Mouse (Mus musculus) thymus, postnatal 14 days (tissue): ENCODE results near the gene Gm13289.
"Not testable (repeated sequence)": the region's sequence is repeated elsewhere in the genome, so short reads cannot be mapped to it uniquely, and the experiment has no call there.

ENCODE experiments used
- DNase-seq: peaks from one replicate; pipeline ENCODE4 v3.0.0; 2021

Gene Gm13289

GRCm38 (mm10) chr4:88785409-88785808, 8.7 kb downstream of the Gm13289 start, which contains the start of gene Gm13276:
Gene Gm13276 (plus strand): TSS chr4:88785709.
- not testable (repeated sequence) for DNase-seq

- peak; percentile 75 for DNase-seq
These were observed 11.7 kb downstream of the Gm13289 start, which contains the start of gene Gm13277 for GRCm38 (mm10) chr4:88788402-88788801. Gene Gm13277 (plus strand): TSS chr4:88788632.

DNA sequence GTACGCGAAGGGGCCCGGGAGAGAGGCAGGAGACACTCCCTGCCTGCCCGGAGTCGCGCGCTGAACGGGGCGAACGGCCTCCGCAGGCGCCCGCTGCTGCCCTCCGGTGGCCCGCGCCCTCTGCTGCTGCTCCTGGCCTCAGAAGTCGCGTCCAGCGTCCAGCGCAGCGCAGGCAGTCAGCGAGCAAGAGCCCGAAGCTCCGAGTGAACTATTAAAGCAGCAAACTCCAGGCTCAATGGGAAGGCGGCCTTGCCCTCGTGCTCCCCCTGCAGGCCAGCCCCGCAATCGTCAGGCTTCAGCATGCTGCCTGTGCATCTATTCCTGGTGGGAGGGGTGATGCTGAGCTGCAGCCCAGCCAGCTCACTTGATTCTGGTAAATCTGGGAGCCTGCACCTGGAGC, 14.5 kb downstream of the Gm13289 start, which contains the start of gene Gm13278:
TSS of gene Gm13278 (plus strand) at position 301 of the 400 bp plus-strand sequence.
- DNase-seq = not testable (repeated sequence)

DNA sequence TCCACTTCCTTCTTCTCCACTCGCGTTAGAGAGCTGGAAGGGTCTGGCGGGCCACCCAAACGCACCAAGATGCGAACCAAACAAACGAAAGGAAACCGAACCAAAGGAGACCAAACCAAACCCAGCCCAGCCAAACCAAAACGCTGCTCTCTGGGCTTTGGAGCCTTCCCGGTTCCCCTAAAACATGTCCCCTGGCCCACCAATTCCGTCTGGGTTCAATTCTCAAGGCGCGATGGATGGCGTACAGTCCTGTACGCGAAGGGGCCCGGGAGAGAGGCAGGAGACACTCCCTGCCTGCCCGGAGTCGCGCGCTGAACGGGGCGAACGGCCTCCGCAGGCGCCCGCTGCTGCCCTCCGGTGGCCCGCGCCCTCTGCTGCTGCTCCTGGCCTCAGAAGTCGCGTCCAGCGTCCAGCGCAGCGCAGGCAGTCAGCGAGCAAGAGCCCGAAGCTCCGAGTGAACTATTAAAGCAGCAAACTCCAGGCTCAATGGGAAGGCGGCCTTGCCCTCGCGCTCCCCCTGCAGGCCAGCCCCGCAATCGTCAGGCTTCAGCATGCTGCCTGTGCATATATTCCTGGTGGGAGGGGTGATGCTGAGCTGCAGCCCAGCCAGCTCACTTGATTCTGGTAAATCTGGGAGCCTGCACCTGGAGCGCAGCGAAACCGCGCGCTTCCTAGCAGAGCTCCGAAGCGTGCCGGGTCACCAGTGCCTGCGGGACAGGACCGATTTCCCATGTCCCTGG, 17.4 kb downstream of the Gm13289 start, which contains the start of gene Gm13275:
TSS of gene Gm13275 (plus strand) at position 552 of the 740 bp plus-strand sequence.
- DNase-seq = peak; percentile 68

- not testable (repeated sequence) for DNase-seq
These were observed 20.4 kb downstream of the Gm13289 start, which contains the start of gene Gm13279 for GRCm38 (mm10) chr4:88797097-88797496. Gene Gm13279 (plus strand): TSS chr4:88797397.

GRCm38 (mm10) chr4:88799365-88799764, 22.6 kb downstream of the Gm13289 start, which contains the start of gene Gm13285:
Gene Gm13285 (plus strand): TSS chr4:88799665.
- not testable (repeated sequence) for DNase-seq

GRCm38 (mm10) chr4:88802954-88803353, 26.2 kb downstream of the Gm13289 start, which contains the start of gene Gm13287:
Gene Gm13287 (plus strand): TSS chr4:88803254.
- not testable (repeated sequence) for DNase-seq

DNA sequence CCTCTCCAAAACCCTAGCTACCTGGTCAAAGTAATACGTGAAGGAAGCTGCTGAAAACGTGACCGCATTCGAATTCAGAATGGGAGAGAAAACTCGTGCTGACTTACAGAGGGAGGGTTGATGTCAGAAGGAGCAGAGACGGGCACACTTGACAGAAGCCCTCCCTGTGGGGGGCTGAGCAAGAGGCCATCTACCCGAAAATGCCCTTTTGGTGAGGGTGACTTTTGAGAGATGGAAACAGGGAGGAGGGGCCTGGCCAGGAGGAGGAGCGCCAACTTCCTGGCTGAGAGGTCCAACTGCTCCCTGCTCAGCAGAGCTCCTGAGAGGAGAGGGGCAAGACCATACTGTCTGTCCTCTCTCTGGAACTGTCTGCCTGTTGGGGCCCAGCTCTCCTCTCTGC, 28.5 kb downstream of the Gm13289 start, which contains the start of gene Gm13288:
TSS of gene Gm13288 (plus strand) at position 301 of the 400 bp plus-strand sequence.
- not testable (repeated sequence) for DNase-seq

DNA sequence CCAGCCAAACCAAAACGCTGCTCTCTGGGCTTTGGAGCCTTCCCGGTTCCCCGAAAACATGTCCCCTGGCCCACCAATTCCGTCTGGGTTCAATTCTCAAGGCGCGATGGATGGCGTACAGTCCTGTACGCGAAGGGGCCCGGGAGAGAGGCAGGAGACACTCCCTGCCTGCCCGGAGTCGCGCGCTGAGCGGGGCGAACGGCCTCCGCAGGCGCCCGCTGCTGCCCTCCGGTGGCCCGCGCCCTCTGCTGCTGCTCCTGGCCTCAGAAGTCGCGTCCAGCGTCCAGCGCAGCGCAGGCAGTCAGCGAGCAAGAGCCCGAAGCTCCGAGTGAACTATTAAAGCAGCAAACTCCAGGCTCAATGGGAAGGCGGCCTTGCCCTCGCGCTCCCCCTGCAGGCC, 29.0 kb downstream of the Gm13289 start:
- peak; percentile 8 for DNase-seq

- no peak for DNase-seq
These were observed 39.2 kb downstream of the Gm13289 start, which contains the start of gene Ifna7 for GRCm38 (mm10) chr4:88815928-88816327. Gene Ifna7 (plus strand): TSS chr4:88816228.

GRCm38 (mm10) chr4:88819659-88820058, 42.9 kb downstream of the Gm13289 start, which contains the start of gene Ifna11:
Gene Ifna11 (plus strand): TSS chr4:88819959.
- no peak for DNase-seq

- peak; percentile 28 for DNase-seq
These were observed 46.3 kb downstream of the Gm13289 start for GRCm38 (mm10) chr4:88822995-88823394.
